Mouse (Mus musculus) lung, adult 2 months (tissue): Measurements from ENCODE around the gene Dscam.

Experiments
- CTCF ChIP-seq: fragments of 200-500 bp; IDR thresholded peaks from 2 replicates; pipeline ENCODE4 v1.5.1; 2011; ENCODE audit warnings: mild to moderate bottlenecking, low read length, control low read depth; ENCODE audit not compliant: insufficient read depth
- POLR2A ChIP-seq: fragments of 200-500 bp; IDR thresholded peaks from 2 replicates; pipeline ENCODE4 v1.6.1; 2011; ENCODE audit warnings: low read depth, mild to moderate bottlenecking, control low read depth, low read length, borderline replicate concordance; ENCODE audit errors: extremely low read depth

DNA sequence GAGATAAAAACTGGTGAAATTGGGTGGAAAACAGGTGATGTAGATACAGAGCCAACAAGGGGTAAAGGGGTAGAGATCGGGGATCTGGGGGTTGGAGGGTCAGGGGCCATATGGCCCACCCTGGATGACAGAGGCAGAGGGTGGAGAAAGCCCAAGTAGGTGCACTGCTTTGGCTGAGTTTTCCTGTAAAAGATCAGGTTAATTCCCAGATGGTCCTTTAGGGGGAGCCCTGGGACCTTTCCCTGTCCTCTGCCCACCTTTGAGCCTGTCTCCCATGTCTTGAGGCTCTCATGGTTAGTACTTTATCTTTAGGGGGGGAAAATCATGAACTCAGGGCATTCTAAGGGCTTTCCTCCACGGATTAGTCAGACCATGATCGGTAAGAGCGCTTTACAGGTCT is 318.2 kb downstream of the Dscam start:
- TF ChIP-seq POLR2A (no peak), CTCF (peak; percentile 46)
